Mouse (Mus musculus) megakaryocyte-erythroid progenitor cell, adult 5-6 weeks (primary cell): ENCODE measurements around the gene Rfx2. TPM values are rescaled to one million over a fixed set of nuclear protein-coding genes. Genes with fewer than 3 reads are reported as not detected.
A peak's percentile ranks its signal among the peaks of the same experiment; 100 is the strongest.

Experiments used
- ATAC-seq: replicated peaks from 2 replicates; pipeline ENCODE4 v1.8.0; 2016; ENCODE audit warnings: mild to moderate bottlenecking, inconsistent platforms; ENCODE audit not compliant: severe bottlenecking, poor library complexity, low FRiP score, low TSS enrichment
- total RNA-seq, 2 experiments: library from RNA; stranded (forward) in 1 of 2; stranded (reverse) in 1 of 2; fragments of 200-1000, 215-1000 nt in 1 of 2; fragments of >200 nt in 1 of 2; fragmentation: Nextera tagmentation in 1 of 2; gene quantifications; 2 replicates each; pipeline ENCODE4 v1.2.3; 2014 to 2017

Gene Rfx2
- 23.0 and 29.3 TPM in 2 replicates for total RNA-seq (2014; fragmentation: Nextera tagmentation)
- 4.7 and 10.5 TPM in 2 replicates for total RNA-seq (2017)

DNA sequence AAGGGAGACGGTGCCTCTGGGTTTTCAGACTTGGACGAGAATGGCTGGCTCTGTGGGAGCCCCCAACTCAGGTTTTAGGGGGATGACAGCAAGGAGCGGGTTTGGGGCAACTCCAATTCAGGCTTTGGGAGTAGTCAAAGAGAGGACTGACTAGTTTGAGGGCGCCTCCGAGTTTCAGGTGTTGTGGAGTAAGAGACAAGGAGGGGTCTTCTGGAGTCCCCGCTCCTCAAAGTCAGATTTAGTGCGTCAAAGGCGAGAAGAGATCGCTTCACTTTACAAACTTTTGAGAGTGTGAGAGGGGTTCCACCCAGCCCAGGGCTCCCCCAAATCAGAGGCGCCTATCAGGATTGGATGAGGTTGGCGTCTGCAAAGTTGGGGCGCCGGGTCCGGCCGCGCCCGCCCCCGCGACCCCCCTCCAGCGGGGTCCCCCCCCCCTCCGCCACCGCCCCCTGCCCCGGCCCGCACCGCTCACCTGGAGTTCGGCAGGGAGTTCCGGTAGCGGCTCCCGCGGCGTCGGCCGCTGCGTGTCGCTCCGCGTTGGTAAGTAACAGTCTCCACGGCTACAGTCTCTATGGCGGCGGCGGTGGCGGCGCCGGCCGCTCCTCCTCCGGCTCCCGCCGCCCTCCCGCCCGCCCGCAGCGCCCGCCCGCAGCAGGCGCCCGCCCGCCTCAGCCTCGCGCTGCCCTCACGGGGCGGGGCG lies at the start of gene Rfx2:
Rfx2 (minus strand) TSS at position 603 of the 700 bp plus-strand sequence.
- ATAC-seq: no peak

- ATAC-seq: no peak
Measured at GRCm38 (mm10) chr17:56877426-56877825, 46.6 kb upstream of the Rfx2 start.

DNA sequence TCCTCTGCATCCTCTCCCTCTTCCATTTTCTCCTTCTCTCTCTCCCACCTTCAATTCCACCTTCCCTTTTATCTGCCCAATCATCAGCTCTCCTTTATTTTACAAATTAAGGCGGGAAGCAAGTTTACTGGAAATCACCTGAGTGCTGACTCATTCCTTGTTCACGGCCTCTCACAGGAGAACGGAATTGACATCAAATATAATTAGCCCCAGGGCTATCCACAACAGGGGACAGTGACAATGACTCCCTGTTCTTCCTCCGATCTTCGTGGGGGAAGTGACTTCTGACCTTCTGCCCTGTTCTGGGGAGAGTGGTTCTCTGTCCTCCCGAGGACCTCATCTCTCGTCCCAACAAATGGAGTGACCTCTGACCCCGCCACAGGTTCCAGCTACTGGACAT lies 46.2 kb upstream of the Rfx2 start:
- no peak for ATAC-seq

- ATAC-seq: no peak
Measured at GRCm38 (mm10) chr17:56876465-56876864, 45.7 kb upstream of the Rfx2 start.

GRCm38 (mm10) chr17:56874936-56875651 lies 44.3 kb upstream of the Rfx2 start, which contains the start of gene 1700061G19Rik:
TSS of gene 1700061G19Rik (plus strand) at chr17:56875477.
- ATAC-seq: no peak

DNA sequence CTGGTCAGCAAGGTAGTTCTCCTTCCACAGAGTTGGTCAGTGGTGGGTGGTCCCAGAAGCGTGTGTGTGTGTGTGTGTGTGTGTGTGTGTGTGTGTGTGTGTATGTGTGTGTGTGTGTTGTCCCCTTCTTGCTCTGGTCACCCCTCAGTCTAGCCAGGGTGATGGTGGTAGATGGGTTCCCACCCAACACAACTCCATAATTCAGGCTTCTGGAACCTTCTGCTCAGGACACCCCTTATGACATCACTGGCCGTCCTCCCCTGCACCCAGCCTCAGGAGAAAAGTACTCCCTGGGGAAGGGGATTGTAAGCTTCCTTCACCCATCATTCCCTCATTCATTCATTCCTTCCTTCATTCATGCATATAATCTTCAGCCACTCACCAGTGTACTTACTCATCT lies 43.4 kb upstream of the Rfx2 start, which contains the start of gene Acsbg2:
Acsbg2 (minus strand) TSS at position 211 of the 400 bp plus-strand sequence.
- no peak for ATAC-seq

- no peak for ATAC-seq
Measured at GRCm38 (mm10) chr17:56872512-56872911, 41.7 kb upstream of the Rfx2 start.

- no peak; the same call in 1 of the 2 replicates for ATAC-seq
Measured at GRCm38 (mm10) chr17:56871767-56872166, 41.0 kb upstream of the Rfx2 start.

DNA sequence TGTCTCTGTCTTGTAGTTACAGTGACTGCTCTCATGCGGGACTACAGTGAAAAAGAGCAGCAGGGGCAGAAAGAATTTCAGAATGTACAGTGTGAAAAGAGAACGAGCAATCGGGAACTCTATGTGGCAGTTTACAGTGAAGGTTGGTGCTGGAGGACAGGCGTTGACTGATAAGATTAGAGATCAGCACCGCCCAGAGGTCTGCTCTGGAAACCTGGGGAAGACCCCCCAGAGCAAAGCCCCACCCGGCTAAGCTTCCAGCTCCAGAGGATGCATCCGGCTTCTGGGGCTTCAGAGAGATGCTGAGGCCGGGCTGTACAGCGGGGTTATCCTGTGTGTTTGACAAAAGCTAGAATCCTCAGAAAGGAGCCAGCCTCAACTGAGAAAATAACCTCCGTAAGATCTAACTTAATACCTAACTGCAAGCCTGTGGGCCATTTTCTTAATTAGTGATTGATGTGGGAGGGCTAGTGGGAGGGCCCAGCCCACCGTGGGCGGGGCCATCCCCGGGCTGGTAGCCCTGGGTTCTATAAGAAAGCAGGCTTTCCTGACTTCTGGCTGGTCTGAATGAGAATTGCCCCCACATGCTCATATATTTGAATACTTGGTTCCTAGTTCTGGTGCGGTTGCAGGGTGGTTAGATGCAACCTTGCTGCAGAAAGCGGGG lies 39.6 kb upstream of the Rfx2 start:
- ATAC-seq: no peak

DNA sequence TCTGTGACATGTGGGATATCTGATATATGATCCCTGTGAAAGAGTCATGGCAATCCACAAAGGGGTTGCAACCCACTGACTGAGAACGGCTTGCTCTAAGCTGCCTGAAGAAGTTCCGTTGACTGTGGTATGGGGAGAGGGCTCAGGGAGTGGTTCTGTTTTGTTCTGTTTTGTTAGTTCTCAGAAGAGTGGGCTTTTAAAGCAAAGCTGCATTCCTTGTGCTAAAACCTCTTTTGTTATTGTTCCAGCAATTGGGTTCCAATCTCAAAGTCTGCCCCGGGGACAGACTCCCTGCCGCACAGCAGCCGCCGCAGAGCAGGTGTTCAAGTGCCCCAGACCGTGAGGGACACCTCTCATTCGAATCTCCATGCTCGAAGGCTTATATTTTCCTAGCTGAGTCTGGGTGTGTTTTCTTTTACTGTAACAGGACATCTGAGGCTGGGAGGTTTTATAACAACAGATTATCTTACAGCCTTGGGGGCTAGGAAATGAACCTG lies 38.7 kb upstream of the Rfx2 start:
- no peak for ATAC-seq

GRCm38 (mm10) chr17:56866071-56866470 lies 35.3 kb upstream of the Rfx2 start:
- ATAC-seq: no peak

DNA sequence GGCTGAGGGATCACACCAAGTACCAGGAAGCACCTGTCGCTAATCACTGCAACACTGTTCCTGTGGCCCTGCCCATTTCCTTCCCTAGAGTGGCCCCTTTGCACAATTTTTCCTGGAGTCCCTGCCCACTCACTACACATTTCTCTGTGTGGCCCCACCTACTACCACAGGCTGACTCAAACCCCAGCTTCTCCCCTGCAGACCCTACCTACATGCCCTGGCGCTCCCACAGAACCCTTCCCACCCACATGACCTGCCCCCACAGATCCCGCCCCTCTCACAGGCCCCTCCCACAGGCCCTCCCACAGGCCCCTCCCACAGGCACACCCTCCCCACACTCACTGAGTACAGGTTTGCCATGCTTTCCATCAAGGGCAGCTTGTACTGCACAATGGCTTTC lies 30.4 kb upstream of the Rfx2 start:
- peak; percentile 60 for ATAC-seq

DNA sequence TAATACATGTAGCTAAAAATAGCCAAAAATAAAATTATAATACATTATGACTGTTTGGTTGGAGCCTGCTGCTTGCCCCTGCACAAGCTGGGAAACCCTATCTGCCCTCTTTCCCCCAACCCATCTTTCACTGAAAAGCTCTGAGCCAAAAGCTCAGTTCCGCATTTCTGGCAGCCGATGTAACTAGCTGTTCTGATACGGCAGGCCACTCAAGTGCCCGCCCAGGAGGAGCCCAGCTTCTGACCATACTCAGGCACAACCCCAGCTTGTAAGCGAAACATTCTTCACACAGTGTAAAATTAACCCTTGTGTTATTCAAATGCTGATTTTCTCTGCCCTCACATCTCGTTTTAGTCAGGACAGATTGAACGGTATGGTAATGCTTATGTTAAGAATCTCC lies 28.1 kb upstream of the Rfx2 start:
- no peak for ATAC-seq

DNA sequence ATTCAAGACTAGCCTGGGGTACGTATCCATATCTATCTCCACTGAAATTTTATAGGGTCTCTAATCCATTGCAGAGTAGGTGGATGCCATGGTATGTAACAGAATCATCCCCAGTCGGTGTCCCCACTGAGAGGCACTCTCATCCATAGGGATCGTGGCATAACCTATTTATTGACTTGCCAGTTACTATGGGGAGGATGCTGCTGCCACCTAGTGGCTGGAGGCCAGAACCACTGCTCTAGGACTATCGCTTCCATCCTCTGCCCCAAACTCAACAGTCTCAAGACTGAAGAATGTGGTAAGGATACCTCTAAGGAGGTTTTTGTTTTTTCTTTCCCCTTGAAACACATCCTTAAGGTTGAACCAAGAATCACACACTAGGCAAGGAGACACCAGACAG lies 27.4 kb upstream of the Rfx2 start:
- peak; percentile 72; the same call in 1 of the 2 replicates for ATAC-seq

GRCm38 (mm10) chr17:56855421-56855820 lies 24.6 kb upstream of the Rfx2 start:
- ATAC-seq: no peak

DNA sequence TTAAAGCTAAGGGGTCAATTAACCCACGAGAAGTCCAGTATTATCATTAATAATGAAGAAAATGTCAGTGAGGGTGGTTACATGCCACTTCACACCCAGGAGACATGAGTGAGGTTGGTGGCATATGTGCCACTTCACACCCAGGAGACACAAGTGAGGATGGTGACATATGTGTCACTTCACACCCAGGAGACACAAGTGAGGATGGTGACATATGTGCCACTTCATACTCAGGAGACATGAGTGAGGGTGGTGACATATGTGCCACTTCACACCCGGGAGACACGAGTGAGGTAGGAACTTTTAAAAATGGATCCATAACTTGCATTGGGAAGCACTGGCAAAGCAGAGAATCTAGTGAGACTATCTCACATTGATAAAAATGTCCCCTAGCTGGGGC lies 20.4 kb upstream of the Rfx2 start:
- ATAC-seq: no peak

DNA sequence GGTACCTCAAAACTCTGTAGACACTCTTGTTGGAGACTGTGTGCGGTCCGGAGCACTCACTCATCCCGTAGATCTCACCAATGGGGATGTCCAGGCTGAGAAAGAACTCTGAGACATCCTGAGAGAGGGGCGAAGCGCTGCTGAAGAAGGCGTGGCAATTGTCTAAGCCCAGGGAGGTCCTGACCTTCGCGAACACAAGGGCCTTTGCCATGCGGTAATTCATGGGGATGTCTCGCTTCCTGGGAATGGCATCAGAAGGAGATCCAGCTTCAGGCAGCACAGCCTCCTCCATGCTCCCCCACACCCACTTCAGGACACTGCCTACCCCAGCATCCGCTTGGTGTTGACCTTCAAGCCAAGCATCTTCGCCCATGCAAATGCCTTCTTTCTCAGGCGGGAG lies 18.9 kb upstream of the Rfx2 start:
- no peak for ATAC-seq

DNA sequence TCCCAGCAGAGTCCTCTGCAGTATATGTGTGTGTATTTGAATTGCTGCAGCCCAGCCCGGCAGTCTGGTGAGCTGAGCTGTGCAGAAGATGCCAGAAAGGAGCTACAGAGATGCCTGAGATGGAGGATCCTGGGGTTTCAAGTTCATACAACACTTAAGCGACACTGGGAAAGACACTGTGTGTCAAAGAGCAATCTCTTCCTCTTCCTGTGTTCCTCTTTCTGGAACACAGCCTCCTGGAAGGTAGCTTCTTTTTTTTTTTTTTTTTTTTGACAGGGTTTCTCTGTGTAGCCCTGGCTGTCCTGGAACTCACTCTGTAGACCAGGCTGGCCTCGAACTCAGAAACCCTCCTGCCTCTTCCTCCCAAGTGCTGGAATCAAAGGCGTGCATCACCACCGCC lies 18.0 kb upstream of the Rfx2 start:
- no peak for ATAC-seq

DNA sequence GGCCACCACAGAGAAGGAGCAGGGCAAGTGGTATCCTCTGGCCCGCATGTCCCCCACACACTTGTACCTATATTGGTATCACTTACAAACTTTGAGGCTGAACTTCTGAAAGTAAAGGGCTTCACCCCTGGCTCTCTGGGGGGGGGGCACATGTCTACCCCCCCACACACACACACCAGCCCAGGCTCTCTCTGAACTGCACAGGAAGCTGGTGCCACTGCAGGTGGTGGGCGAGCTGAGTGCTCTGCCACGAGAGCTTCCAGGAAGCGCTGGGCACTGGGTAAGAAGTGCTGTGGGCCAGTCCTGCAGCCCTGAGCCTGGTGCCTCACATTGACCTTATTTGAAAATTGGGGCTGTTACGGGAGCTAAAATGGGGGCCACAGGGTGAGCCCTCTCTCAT lies 12.9 kb upstream of the Rfx2 start:
- no peak for ATAC-seq

DNA sequence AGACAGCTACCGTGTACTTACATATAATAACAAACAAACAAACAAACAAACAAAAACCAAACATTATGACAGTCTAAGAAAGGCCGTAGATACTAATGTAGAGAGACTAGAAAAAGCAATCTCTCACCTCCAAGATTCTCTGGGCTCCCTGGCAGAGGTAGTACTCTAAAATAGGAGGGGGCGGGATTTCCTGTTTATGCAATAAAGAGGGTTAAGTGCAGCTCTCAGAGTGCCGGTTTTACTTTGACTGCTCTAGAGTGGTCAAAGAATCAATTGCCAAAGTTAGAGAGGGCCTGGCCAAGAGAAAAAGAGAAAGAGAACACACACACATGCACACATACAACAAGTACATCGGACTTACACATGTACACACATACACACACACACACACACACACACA lies 11.4 kb upstream of the Rfx2 start:
- no peak for ATAC-seq
